Mouse (Mus musculus) subcutaneous adipose tissue, adult 2 months (tissue): ENCODE measurements around the gene Mfsd4b4. TPM values are rescaled to one million over a fixed set of nuclear protein-coding genes. Genes with fewer than 3 reads are reported as not detected.

Experiments
- polyA plus RNA-seq: library from polyadenylated mRNA; depleted of rRNA; stranded (reverse); fragments of >200 nt; gene quantifications from 2 replicates; pipeline ENCODE4 v1.2.3, GENCODE M21; 2012; ENCODE audit warnings: low replicate concordance; rRNA removed

The Mfsd4b4 gene
- 5.1 and 6.3 TPM in 2 replicates for polyA plus RNA-seq

GRCm38 (mm10) chr10:39898874-39899371, at the start of gene Mfsd4b4:
TSS of gene Mfsd4b4 (minus strand) at chr10:39899238.

DNA sequence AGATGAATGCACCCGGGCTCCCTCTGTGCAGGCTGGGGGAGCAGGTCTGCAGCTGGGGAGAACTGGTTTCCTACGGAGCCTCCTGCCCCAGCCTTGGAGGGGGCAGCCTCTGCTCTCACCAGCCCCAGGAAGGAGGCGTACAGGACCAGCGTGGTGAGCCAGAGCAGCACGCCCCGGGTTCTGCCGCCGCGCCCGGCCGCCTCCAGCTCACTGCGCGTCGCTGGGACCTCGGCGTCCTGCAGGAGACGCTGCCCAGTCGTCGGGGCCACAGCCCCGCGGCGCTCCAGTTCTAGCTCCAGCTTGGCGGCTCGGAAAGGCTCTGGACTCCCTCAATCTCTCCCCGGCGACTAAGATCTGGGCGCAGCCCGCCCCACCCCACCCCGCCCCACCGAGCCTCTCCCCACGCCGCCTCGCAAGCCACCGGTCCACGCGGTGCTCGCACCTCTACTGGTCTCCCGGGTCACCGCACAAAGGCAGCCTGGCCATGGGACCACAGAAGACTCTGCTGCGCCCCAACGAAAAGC, 27.6 kb upstream of the Mfsd4b4 start, which contains the start of gene Mfsd4b2:
Gene Mfsd4b2, minus strand, starts transcription at position 308 of the 524 bp plus-strand sequence.

Other genes starting within 250 kb of the Mfsd4b4 start
- 14.1 and 100 TPM in 2 replicates for gene Rev3l, start 167.1 kb downstream of the Mfsd4b4 start, polyA plus RNA-seq
- gene Mfsd4b2, start 27.7 kb upstream of the Mfsd4b4 start, polyA plus RNA-seq, result 0.06 and 0.19 TPM in 2 replicates
- 1.8 and 3.5 TPM in 2 replicates for gene Mfsd4b3, start 60.9 kb upstream of the Mfsd4b4 start, polyA plus RNA-seq
- 0.14 and 0.23 TPM in 2 replicates for gene Mfsd4b5, start 87.4 kb upstream of the Mfsd4b4 start, polyA plus RNA-seq
- gene Mfsd4b1, start 126.0 kb upstream of the Mfsd4b4 start, polyA plus RNA-seq, result 0.73 and 1.8 TPM in 2 replicates
- gene Slc16a10, start 243.0 kb upstream of the Mfsd4b4 start, polyA plus RNA-seq, result 19.6 and 30.2 TPM in 2 replicates